Mouse (Mus musculus) MEL (cell line): ENCODE results near the gene Cxcl15.

Experiments used
- CTCF ChIP-seq, 3 experiments: IDR thresholded peaks in 2 of 3; conservative IDR thresholded peaks in 1 of 3; 2 replicates each; pipeline ENCODE4 v1.5.1; 2011 to 2012; ENCODE audit warnings: low read length in 3 of 3, low read depth in 2 of 3, mild to moderate bottlenecking in 2 of 3, improper control_type of control experiment in 1 of 3, inconsistent platforms in 1 of 3, mixed read lengths in 1 of 3, moderate library complexity in 1 of 3; ENCODE audit not compliant: control insufficient read depth in 1 of 3, insufficient read depth in 1 of 3, poor library complexity in 1 of 3, severe bottlenecking in 1 of 3
- ETS1 ChIP-seq: IDR thresholded peaks from 2 replicates; pipeline ENCODE4 v1.6.1; 2012; ENCODE audit warnings: low read depth, mild to moderate bottlenecking, inconsistent platforms, low read length, improper control_type of control experiment, moderate library complexity
- GABPA ChIP-seq: IDR thresholded peaks from 2 replicates; pipeline ENCODE4 v1.6.1; 2012; ENCODE audit warnings: low read depth, mild to moderate bottlenecking, inconsistent platforms, low read length, improper control_type of control experiment, moderate library complexity
- MAZ ChIP-seq: IDR thresholded peaks from 2 replicates; pipeline ENCODE4 v1.6.1; 2012; ENCODE audit warnings: low read depth, mild to moderate bottlenecking, inconsistent platforms, low read length, improper control_type of control experiment
- UBTF ChIP-seq: IDR thresholded peaks from 2 replicates; pipeline ENCODE4 v1.6.1; 2012; ENCODE audit warnings: low read depth, mild to moderate bottlenecking, inconsistent platforms, low read length, improper control_type of control experiment, moderate library complexity, borderline replicate concordance; ENCODE audit not compliant: insufficient read depth

DNA sequence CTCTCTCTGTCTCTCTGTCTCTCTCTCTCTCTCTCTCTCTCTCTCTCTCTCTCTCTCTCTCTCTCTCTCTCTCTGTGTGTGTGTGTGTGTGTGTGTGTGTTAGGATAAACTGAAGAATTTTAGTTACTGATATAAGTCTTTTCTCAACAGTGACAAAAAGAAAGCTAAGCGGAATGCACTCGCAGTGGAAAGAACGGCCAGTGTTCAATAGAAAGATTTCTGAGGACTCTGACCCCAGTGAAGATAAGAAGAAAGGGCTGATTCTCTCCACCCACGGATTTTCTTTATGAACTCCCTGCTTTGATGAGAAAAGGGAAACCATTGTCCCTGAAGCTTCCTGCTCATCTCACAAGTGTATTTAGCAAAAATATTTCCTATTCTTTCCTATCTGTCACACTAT, 34.0 kb upstream of the Cxcl15 start:
- TF ChIP-seq CTCF (IDR thresholded peaks at IDR 0.05 in 2 of 3, conservative IDR thresholded peaks at IDR 0.05 in 1 of 3; ENCODE audit: control insufficient read depth in 1 of 3, insufficient read depth in 1 of 3, low read depth in 2 of 3, low read length in 3 of 3, poor library complexity in 1 of 3, severe bottlenecking in 1 of 3) = no peak
- TF ChIP-seq UBTF = no peak
- no peak for TF ChIP-seq GABPA
- no peak for TF ChIP-seq ETS1
- TF ChIP-seq MAZ = no peak
